In the genomic region with DNA sequence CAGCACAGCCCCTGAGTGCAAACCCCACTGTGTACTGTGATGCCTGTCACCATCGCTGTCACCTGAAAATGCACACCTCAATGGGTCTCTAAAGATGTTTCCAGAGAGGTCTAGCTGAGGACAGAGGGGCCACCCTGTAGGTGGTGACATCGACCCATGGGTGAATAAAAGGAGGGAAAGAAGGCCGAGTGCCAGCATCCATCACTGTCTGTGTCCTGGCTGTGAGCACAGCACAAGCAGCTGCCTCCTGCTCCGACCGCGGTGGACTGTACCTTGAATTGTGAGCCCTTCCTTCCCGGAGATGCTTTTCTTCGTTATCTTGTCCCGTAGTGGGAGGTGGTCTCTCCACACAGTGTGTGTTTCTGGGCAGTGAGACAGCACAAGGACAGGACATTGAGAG, we compare ENCODE assay signal across 28 mouse cellular contexts.
A peak's percentile ranks its signal among the peaks of the same experiment; 100 is the strongest.
DNase-seq lines count a peak whose midpoint lies in the region; ATAC-seq lines count a peak whose summit lies in the region.
"Had no signal": no experiment of that assay in that cellular context is flagged by ENCODE, and none has a peak within 500 bp of the region (broad histone marks: within the 10 kb centered on the region; RNA-seq: fewer than 3 reads in every experiment).

No protein-coding gene starts in this region.

- peak overlapping the region; percentile 21 for H3K4me3 ChIP-seq in megakaryocyte, embryonic 14.5 days (replicated peaks)
- H3K4me3 ChIP-seq: embryonic facial prominence, embryonic 15.5 days; erythroblast, embryonic 14.5 days; forebrain, embryonic 13.5 days; gastrocnemius, adult 2 months; heart, embryonic 12.5 days; heart, embryonic 15.5 days; intestine, embryonic 15.5 days had no signal

- H3K9me3 ChIP-seq in megakaryocyte, embryonic 14.5 days = peaks cover 28% of the 10 kb centered on the region
- H3K9me3 ChIP-seq: embryonic facial prominence, embryonic 15.5 days; forebrain, embryonic 13.5 days; heart, embryonic 15.5 days; intestine, embryonic 15.5 days had no signal

- ATAC-seq in megakaryocyte, adult 5-6 weeks (ENCODE audit: poor library complexity, severe bottlenecking) = no peak
- ATAC-seq in erythroblast, adult 5-6 weeks (replicated peaks; ENCODE audit: low FRiP score, poor library complexity, severe bottlenecking) = no peak
- ATAC-seq: forebrain, embryonic 13.5 days; forebrain, postnatal 0 days; intestine, embryonic 15.5 days; Patski had no signal

- H3K4me1 ChIP-seq in megakaryocyte, embryonic 14.5 days = no peaks in the 10 kb centered on the region
- H3K4me1 ChIP-seq: embryonic facial prominence, embryonic 15.5 days; heart, embryonic 15.5 days; intestine, embryonic 15.5 days had no signal

- no peaks in the 10 kb centered on the region for H3K36me3 ChIP-seq in megakaryocyte, embryonic 14.5 days (replicated peaks; ENCODE audit: low read length)
- H3K36me3 ChIP-seq: embryonic facial prominence, embryonic 15.5 days; G1E; intestine, embryonic 15.5 days had no signal

- H3K27me3 ChIP-seq in megakaryocyte, embryonic 14.5 days (replicated peaks) = no peaks in the 10 kb centered on the region
- H3K27me3 ChIP-seq: CH12.LX; embryonic facial prominence, embryonic 15.5 days; forebrain, embryonic 13.5 days; heart, embryonic 12.5 days; heart, embryonic 15.5 days; intestine, embryonic 15.5 days; Patski had no signal

- DNase-seq in cerebellum, postnatal 4 days (ENCODE audit: low spot score in 2 of 2) = peak; percentile 12 to 26
- no peak for DNase-seq in cerebellum, postnatal 36 days
- DNase-seq in heart, adult 11 months = peak; percentile 79
- DNase-seq in heart, postnatal 4 days = no peak
- DNase-seq: adrenal gland, postnatal 10 days; B cell, adult 2 months; cerebellum, adult 11-12 months; cerebellum, adult 8-10 months; embryo, embryonic 11 days; forebrain, postnatal 0 days; gastrocnemius, adult 2 months; gastrocnemius, postnatal 14 days; heart, adult 18-20 months; heart, postnatal 10 days; heart, postnatal 36 days; kidney, adult 11 months had no signal

Comparison
In these comparisons a context has a peak if more than half of its experiments do, and no peak if none do; other contexts are left out.
1. DNase-seq: peak in cerebellum, postnatal 4 days (2 of 2) and heart, adult 11 months (single experiment); none in cerebellum, postnatal 36 days (0 of 2) and heart, postnatal 4 days (single experiment).